Mouse (Mus musculus): ENCODE data around the gene Eva1a.

Gene Eva1a

GRCm38 (mm10) chr6:82066515-82067081, 25.8 kb downstream of the Eva1a start:
- no peak for DNase-seq (ENCODE audit: low spot score)

DNA sequence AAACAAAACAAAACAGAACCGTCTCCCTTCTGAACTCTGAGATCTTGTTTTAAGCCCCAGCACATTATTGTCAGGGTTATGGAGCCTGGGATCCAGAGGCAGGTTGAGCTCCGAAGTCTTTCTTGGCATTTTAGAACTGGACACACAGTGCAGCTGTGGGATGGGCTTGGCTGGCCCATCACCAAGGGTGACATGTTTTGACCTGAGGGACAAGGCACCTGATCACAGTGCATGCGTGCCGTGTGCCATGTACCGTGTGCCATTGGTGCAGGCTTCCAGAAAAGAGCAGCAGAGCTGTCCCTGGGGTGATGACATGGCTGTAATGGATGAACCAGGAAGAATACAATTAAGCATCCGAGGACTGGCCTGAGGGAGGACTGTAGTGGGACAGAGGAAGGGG, 29.6 kb downstream of the Eva1a start:
- no peak for DNase-seq (ENCODE audit: low spot score)

DNA sequence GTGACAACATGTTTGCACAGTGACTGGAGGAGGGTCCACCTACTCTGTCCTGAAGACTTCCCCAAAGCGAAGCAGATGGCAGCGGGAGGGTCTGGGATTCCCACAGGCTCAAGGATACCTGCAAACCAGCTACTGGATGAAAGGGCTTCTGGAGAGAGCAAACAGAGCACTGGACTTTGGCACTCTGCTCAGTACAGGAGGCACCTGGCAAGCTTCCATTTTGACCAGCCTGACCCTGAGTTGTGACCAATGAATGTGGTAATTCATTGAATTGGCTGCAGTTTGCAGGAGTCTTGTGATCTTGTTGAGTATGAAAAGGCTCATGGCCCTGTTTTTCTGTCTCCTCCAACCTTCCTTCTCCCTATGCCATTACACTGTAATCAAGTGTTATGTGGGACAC, 32.2 kb downstream of the Eva1a start:
- no peak for DNase-seq (ENCODE audit: low spot score)

DNA sequence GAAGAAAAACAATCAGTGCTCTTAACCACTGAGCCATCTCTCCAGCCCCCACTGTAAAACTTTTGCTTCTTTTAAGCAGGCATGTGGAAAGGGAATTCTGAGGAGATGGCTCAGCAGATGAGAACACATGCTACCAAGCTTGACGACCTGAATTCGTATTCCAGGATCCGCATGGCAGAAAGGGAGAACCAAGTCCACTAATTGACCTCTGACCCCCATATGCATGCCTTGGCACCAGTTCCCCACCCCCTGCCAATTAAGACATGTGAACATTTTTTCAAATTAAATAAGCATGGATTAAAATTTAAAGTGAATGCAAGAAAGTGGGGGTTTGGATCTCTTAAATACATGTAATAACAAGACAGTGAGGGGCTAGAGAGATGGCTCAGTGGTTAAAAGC, 32.7 kb downstream of the Eva1a start:
- DNase-seq (ENCODE audit: low spot score), result no peak

GRCm38 (mm10) chr6:82076364-82076763, 35.5 kb downstream of the Eva1a start:
- DNase-seq (ENCODE audit: low spot score), result no peak

DNA sequence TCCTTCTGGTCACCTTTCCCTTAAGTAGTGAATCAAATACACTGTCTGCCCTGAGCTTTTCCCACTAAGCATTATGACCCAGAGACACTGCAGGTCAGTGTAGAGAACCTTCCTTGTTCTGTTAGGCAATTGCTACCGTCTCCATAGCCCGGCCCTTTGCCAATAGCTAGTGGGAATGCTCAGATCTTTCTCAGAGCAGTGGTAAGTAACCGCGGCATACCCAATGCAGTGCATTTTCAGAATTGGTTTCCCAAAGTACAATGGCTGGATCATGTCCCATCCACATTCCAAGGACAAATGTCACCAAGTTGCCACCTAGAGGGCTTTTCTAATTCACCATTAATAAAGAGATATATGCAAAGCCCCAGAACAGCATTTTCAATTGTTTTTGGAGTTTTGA, 38.0 kb downstream of the Eva1a start:
- DNase-seq (ENCODE audit: low spot score), result no peak

GRCm38 (mm10) chr6:82083655-82084054, 42.8 kb downstream of the Eva1a start:
- no peak for DNase-seq (ENCODE audit: low spot score)

DNA sequence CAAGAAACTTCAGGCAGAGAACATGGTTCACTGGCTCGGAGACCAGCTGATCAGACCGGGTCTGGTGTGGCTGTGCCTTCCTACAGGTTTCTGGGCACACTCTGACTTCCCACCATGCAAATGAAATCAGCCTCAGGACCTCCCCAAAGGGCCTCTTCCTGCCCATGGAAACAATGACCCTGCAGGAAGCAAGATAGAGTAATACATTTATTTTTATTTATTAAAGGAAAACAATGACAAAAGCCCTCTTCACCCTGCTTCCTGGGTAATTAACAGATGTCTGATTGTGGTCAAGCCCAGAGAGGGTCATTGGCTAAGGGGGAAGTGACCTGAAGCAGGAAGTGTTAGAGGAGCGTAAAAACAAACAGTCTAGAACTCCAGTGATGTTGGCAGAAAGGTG, 43.4 kb downstream of the Eva1a start:
- no peak for DNase-seq (ENCODE audit: low spot score)

DNA sequence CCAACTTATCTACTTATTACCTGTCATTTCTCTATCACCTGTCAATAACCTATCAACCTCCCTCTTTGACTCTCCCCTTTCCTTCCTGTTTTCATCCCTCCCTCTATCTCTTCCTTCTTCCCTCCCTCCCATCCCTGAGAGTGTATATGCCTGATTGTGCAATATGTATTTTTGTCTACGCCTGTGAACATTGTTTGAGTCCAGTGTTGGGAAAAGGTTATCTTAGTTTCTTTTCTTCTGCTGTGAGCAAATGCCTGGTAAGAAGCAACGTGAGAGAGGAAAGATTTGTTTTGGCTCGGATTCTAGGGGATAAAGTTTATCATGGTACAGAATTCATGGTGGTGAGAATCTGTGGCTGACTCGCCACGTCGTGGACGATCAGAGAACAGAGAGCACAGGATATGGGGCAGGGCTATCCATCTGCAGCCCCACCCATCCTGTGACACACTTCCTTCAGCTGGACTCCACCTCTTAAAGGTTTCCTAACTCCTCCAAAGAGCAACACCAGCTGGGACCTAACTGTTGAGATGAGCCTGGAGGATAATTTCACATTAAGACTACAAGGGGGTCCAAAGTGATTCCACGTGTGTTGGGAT, 44.6 kb downstream of the Eva1a start:
- DNase-seq (ENCODE audit: low spot score), result no peak

- no peak for DNase-seq (ENCODE audit: low spot score)
These were observed 47.3 kb downstream of the Eva1a start for GRCm38 (mm10) chr6:82088133-82088532.

- DNase-seq (ENCODE audit: low spot score), result no peak
These were observed 50.9 kb downstream of the Eva1a start for GRCm38 (mm10) chr6:82091773-82092172.

GRCm38 (mm10) chr6:82097705-82098104, 56.9 kb downstream of the Eva1a start:
- DNase-seq (ENCODE audit: low spot score), result no peak

- no peak for DNase-seq (ENCODE audit: low spot score)
These were observed 57.6 kb downstream of the Eva1a start for GRCm38 (mm10) chr6:82098456-82098855.

DNA sequence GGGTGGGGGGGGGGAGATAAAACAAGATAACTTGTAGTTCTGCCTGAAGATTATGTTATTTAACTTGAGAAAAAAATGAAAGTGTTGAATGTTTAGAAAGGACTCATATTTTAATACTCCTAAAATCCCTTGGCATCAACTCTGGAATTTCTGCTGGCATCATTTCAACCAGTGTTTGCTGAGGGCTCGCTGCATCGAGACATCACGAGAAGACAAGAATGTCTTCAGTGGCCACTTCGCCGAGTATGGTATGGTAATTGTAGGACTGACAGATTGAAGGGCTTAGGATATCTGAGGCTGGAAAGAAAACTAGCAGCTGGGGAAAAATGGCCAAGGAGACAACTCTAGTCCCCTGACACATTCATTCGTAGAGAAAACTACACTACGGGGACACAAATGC, 69.6 kb downstream of the Eva1a start:
- DNase-seq (ENCODE audit: low spot score), result no peak

DNA sequence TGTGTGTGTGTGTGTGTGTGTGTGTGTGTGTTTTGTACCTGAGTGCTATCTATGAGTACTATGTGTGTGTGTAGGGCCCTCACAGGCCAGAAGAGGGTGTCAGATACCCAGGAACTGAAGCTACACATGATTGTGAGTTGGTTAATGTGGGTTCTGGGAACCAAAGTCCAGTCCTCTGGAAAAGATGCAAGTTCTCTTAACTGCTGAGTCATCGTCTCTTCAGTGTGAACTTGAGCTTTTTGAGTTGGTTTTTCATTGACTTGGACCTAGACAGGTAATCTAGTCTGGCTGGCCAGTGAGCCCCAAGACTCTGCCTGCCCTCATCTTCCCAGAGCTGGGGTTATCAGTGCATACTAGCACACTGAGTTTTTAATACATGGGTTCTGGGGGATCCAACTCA, 70.3 kb downstream of the Eva1a start:
- DNase-seq (ENCODE audit: low spot score), result no peak

GRCm38 (mm10) chr6:82111540-82111939, 70.7 kb downstream of the Eva1a start:
- no peak for DNase-seq (ENCODE audit: low spot score)

DNA sequence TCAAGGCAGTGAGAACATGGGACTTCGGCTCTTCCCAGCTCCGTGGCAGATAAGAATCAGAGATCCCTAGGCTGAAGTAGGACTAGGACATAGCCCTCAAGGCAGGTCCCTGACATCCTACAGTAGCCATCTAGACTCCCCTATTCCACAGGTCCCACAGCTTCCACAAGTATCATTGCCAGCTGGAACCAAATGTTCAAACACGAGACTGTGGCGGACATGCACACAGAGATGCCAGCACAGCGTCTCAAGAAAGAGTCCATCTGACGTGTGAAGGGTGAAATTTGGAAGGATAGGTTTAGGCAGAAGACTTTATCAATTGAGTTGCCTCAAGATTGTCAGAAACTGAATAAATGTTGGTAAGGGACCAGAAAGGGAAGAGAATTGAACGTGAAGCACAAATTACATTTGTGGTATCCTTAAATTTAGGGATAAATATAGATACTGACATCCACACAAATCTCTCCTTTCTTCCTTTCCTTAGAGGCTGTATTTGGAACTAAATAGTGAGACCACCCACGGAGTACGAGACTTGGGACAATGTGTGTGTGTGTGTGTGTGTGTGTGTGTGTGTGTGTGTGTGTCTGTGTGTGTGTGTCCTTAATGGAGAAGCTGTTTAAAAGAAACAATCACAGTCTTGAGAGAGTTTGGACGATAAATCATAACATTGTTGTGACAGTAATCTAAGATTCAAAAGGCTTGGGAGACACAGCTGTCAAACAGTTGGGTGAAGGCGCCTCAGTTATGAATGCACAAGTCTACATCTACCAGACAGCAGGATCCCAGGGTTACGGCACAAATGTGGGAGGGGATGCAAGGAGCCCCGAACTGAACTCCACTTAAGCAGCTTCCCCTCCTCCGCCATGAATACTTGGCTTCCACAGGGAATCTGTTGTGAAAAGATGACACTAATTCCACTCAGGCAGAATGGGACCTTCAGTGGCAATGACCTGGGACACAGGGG, 71.6 kb downstream of the Eva1a start:
- DNase-seq (ENCODE audit: low spot score), result no peak

DNA sequence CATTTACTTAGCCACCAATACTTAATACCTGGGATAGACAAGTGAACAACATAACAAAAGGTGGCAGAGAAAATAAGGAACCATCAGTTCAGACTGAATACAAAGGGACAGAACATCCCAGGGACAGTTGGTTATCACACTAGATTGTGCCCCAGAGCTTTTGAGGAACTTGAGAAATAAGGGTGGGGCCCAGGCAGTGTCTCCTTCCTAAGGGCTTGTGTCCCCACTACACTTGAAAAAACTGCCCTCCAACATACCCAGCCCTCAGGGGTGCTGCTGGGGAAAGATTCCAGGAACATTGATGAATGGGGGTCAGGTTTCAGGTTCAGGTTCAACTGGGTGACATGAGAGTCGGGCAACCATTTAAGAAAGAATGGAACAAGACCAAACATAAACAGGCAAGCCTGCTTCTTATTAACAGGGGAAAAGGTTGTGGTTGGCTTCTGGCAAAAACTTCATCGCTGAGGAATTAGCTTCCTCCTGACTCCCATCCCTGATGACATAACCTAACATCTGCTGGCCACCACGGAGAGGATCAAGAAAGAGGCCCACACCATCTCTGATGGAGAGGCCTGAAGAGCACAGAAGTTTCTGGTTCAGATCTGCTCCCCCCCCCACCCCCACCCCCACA, 74.6 kb downstream of the Eva1a start:
- no peak for DNase-seq (ENCODE audit: low spot score)

GRCm38 (mm10) chr6:82116176-82116575, 75.3 kb downstream of the Eva1a start:
- no peak for DNase-seq (ENCODE audit: low spot score)

GRCm38 (mm10) chr6:82117871-82118270, 77.0 kb downstream of the Eva1a start:
- no peak for DNase-seq (ENCODE audit: low spot score)

GRCm38 (mm10) chr6:82119322-82120162, 78.7 kb downstream of the Eva1a start:
- peak; percentile 52 for DNase-seq (ENCODE audit: low spot score)

GRCm38 (mm10) chr6:82125134-82125533, 84.3 kb downstream of the Eva1a start:
- no peak for DNase-seq (ENCODE audit: low spot score)
